Mouse (Mus musculus) thymus, postnatal 10 days (tissue): Measurements from ENCODE around the gene Bex6.

ENCODE experiments used
- DNase-seq, 2 experiments: peaks; one replicate each; pipeline ENCODE4 v3.0.0; 2021; ENCODE audit warnings: low spot score in 2 of 2

Gene Bex6

GRCm38 (mm10) chr16:32179333-32179901, at the start of gene Bex6:
Gene Bex6, plus strand, starts transcription at chr16:32179823.
- no peak for DNase-seq

- DNase-seq = peak; percentile 71 to 73
These were observed 49.3 kb upstream of the Bex6 start for GRCm38 (mm10) chr16:32130190-32130826.

DNA sequence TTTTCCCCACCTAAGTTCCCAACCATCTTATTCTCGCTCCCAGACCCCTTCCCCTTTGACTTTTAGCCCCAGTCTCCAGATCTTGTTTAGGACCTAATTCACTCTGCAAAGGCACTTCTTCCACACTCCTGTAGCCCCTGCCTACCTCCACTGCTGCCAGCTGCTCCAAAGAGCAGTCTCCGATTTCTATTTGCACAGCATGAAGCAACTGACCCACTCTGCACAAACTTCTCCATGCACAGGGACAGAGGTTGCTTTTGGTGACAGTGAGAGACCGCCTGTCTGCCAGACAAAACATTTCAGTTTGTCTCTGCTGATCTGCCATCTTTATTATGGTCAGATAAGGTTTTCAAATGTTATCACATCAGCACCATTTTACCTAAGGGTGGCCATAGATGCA, 46.5 kb upstream of the Bex6 start:
- DNase-seq = no peak

DNA sequence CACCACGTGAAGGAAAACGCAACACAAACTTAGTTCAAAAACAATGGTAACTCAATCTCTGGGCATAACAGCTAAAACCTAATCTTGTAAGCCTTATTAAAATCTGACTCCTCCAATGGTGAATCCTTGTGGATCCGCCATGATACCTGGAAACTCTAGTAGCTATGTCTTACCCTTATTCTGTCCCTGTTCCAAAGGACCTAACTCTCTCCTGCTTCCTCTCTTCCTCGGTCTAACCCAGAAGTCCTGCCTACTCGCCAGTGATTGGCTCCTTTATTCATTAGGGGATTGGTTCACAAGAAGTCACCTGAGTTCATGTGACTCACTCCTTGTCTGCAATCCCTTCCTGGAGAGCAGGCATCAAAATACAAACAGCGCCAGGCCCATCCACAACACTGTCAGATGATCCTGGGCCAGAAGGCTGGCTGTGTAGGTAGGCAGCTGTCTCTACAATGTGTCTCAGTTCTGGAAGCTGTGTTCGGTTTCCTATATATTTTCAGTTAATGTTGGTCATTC, 43.7 kb upstream of the Bex6 start:
- no peak for DNase-seq

DNA sequence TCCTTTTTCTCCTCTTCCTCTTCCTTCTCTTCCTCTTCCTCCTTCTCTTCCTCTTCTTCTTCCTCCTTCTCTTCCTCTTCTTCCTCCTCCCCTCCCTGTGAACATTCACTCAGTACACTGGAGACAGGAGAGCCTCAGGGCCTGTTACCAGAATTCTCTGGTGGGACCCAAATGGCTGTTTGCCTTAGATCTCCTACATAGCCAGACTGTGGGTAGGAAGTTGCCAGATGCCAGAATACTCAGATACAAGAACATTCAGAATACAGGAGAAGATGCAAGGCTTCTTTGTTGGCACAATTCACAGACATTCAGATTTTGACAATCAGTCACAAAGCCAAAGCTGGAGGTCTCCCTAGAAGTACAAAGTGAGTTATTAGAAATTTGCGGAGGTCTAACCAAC, 40.7 kb upstream of the Bex6 start:
- no peak for DNase-seq

- DNase-seq = no peak
These were observed 35.9 kb upstream of the Bex6 start for GRCm38 (mm10) chr16:32143766-32144165.

- no peak for DNase-seq
These were observed 35.0 kb upstream of the Bex6 start for GRCm38 (mm10) chr16:32144592-32144991.

- no peak for DNase-seq
These were observed 31.9 kb upstream of the Bex6 start for GRCm38 (mm10) chr16:32147589-32148207.

GRCm38 (mm10) chr16:32153976-32154375, 25.6 kb upstream of the Bex6 start:
- DNase-seq = no peak

DNA sequence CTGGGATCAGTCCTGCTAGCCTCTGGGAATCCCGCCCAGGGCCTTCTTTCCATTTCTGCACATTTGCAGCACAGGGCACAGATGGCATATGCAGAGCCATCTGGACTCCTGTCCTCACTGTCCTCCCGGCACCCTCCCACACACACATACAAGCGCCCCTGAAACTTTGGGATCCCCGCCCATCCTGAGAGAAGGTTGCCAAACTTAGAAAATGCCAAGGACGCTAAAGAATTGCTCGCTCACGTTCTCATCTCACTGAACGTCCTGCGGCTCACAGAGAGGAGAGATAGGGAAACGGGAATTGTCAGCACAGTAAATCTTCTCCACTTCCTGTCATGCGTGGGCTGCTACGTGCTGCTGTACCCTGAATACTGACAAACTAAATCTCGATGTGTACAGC, 25.2 kb upstream of the Bex6 start:
- DNase-seq = no peak

GRCm38 (mm10) chr16:32156719-32157118, 22.9 kb upstream of the Bex6 start:
- DNase-seq = no peak

- no peak for DNase-seq
These were observed 22.3 kb upstream of the Bex6 start for GRCm38 (mm10) chr16:32157369-32157768.

DNA sequence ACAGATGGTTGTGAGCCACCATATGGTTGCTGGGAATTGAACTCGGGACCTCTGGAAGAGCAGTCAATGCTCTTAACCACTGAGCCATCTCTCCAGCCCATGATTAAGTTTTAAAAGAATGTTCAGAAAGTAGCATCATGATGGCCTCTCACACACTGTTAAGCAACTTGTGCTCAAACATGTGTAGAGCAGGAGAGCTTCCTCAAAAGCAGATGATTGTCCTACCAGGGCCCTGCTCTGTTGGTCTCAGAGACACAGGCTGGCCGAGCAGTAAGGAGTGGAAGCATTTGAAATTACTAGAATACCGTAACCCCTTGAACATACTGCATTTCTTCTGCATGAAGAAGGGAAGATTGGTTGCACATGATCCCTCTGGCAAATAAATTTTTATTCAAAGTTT, 20.7 kb upstream of the Bex6 start:
- no peak for DNase-seq

DNA sequence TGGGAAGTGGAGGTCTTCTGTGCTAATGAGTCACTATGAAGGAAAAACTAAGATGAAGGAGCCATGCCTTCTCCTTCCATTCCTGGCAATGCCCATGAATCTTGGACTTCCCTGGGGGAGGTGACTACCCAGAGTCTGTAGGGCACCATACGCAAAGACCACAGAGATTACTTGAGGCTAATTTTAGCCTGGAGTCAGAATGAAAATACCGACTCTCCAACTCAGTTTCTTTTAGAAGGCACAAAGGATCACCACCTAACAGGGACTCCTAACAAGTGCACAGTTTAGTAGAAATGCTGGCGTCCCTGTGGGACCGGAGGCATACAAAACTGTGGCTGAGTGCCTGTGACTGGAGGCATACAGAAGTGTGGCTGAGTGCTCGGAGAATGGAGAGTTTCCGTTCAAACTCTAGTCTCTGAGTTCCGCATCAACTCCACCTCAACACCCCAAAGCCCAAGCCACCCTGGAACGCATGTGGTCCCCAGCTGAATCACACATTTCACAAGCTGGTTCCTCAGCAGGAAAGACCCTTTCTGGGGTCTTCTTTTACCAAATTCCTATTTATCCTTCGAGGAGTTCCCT, 18.8 kb upstream of the Bex6 start:
- no peak for DNase-seq

DNA sequence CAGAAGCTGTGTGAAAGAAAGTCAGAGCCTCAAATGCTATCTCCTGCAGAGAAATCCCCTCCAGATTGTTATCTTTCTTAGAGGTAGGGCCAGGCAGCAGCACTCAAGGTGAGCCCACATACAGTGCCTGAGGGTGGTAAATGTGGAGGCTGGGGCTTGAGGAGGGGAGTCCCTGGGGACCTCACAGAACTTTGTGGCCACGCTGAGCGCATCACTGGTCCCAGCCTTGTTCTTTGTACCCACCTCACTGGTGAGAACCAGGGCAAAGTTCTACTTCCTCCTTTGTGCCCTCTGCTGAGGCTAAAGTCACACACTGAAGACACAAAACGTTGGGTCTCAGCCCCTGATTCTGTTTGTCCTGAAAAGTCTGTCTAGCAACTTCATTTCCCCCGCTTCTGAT, 16.2 kb upstream of the Bex6 start:
- peak; percentile 35 to 38 for DNase-seq

GRCm38 (mm10) chr16:32163891-32164290, 15.7 kb upstream of the Bex6 start:
- DNase-seq = no peak

- peak; percentile 16 to 27 for DNase-seq
These were observed 15.1 kb upstream of the Bex6 start for GRCm38 (mm10) chr16:32164396-32165027.

GRCm38 (mm10) chr16:32165281-32165821, 14.3 kb upstream of the Bex6 start, which contains the start of gene Nrros:
Gene Nrros, minus strand, starts transcription at chr16:32165594.
- DNase-seq = peak; percentile 77

DNA sequence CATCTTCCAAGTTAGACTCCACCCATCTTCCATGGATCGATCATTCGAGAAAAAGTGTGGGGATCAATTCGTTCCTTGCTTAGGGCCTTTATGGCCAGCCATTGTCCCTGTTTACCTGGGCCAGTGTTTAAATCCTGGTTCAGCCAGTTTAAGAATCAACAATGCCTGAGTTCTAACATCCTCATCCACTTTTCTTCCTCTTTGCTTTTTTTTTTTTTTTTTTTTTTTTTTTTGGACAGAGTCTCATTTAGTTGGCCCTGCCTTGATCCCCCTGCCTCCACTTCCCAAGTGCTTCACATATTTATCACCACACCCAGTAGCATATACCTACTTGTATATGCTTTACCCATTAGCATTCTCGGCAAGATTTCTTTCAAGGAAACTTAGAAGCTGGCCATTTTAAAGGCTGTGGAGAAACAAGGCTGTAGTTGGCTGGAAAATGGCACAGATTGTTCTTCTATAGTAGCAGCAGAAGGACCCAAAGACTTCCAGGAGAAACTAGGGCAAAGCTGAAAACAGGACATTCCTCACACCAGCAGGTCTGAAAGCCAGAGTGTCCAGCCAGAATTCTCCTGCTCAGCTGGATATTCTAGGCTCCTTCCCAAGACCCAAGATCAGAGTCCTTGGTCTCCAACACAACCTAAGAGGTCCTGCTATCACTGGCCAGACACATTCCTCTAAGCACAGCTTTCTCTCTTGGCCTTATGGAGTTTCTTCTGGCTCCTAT, 11.6 kb upstream of the Bex6 start:
- DNase-seq = no peak

GRCm38 (mm10) chr16:32171031-32171731, 8.4 kb upstream of the Bex6 start:
- DNase-seq = no peak

- DNase-seq = no peak
These were observed 6.2 kb upstream of the Bex6 start for GRCm38 (mm10) chr16:32173401-32173800.
